Comparison of ENCODE assay signal across 17 mouse cellular contexts in the genomic region with DNA sequence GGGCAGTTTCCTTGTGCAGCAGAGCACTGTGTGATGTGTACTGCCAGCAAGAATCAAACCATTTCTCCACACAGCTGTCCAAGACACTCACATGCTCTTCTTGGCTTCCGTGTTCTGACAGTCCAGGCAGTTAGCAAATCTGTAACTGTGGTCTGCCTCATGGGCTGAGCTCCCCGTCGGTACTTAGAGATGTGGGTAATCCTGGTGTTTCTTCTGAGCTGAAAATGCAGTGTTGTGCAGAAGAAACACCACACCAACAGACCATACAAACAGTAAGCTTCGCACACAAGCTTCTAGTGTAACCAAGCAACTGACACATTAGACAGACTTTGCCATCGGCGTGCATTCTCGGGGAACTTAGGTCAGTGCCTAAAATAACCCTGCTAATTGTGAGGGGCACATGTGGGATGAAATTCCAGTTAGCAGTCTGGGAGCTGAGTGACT.
DNase-seq lines count a peak whose midpoint lies in the region; ATAC-seq and TF ChIP-seq lines count a peak whose summit lies in the region.
"Had no signal": no experiment of that assay in that cellular context is flagged by ENCODE, and none has a peak within 500 bp of the region (broad histone marks: within the 10 kb centered on the region; RNA-seq: fewer than 3 reads in every experiment).

No protein-coding gene starts in this region.

- no peak overlapping the region for H3K4me2 ChIP-seq in forebrain, embryonic 14.5 days (ENCODE audit: low read length)
- H3K4me2 ChIP-seq: hindbrain, embryonic 14.5 days had no signal

- H3K27me3 ChIP-seq in heart, adult 2 months (ENCODE audit: control insufficient read depth, insufficient read depth, low read length) = no peaks in the 10 kb centered on the region
- no peaks in the 10 kb centered on the region for H3K27me3 ChIP-seq in forebrain, embryonic 14.5 days (replicated peaks; ENCODE audit: control insufficient read depth, insufficient read depth, low read length)
- H3K27me3 ChIP-seq: megakaryocyte, embryonic 14.5 days had no signal

- H3K4me3 ChIP-seq in gastrocnemius, adult 2 months = peak overlapping the region; percentile 71
- H3K4me3 ChIP-seq in heart, adult 2 months = peak overlapping the region; percentile 39
- no peak overlapping the region for H3K4me3 ChIP-seq in forebrain, embryonic 14.5 days (ENCODE audit: low read depth, low read length)
- H3K4me3 ChIP-seq: megakaryocyte, embryonic 14.5 days had no signal

- no peak for TF ChIP-seq EP300 in heart, adult 2 months (IDR thresholded peaks at IDR 0.05; ENCODE audit: insufficient read depth, low read depth, low read length)

- TF ChIP-seq POLR2A in heart, adult 2 months (IDR thresholded peaks at IDR 0.05; ENCODE audit: insufficient read depth, low read depth, low read length) = no peak; the same call in 1 of the 2 replicates

- H3K36me3 ChIP-seq in heart, adult 2 months (ENCODE audit: control insufficient read depth, insufficient read depth, low read length) = peaks cover 11% of the 10 kb centered on the region
- no peaks in the 10 kb centered on the region for H3K36me3 ChIP-seq in forebrain, embryonic 14.5 days (ENCODE audit: control insufficient read depth, insufficient read depth, low read length)
- H3K36me3 ChIP-seq: G1E had no signal

- H3K9ac ChIP-seq in heart, adult 2 months (ENCODE audit: low read depth, low read length) = peak overlapping the region; percentile 77
- no peak overlapping the region for H3K9ac ChIP-seq in forebrain, embryonic 14.5 days (ENCODE audit: low read length)
- H3K9ac ChIP-seq: hindbrain, embryonic 14.5 days; liver, postnatal 0 days had no signal

- ATAC-seq in forebrain, embryonic 14.5 days = no peak
- ATAC-seq: activated CD4-positive, CD25-positive, alpha-beta regulatory T cell, adult 4 months; liver, postnatal 0 days had no signal

- no peaks in the 10 kb centered on the region for H3K79me2 ChIP-seq in heart, adult 2 months (replicated peaks; ENCODE audit: control insufficient read depth, insufficient read depth, low read length)

- H3K9me3 ChIP-seq in forebrain, embryonic 14.5 days (replicated peaks; ENCODE audit: control insufficient read depth, low read length) = no peaks in the 10 kb centered on the region
- H3K9me3 ChIP-seq: megakaryocyte, embryonic 14.5 days had no signal

- peak overlapping the region; percentile 91 for H3K27ac ChIP-seq in gastrocnemius, adult 2 months
- peak overlapping the region; percentile 89 for H3K27ac ChIP-seq in heart, adult 2 months
- H3K27ac ChIP-seq in forebrain, embryonic 14.5 days (ENCODE audit: low read depth, low read length) = no peak overlapping the region
- H3K27ac ChIP-seq: hindbrain, embryonic 14.5 days had no signal

- 38% methylated on average over 7 of the region's 7 CpGs for WGBS in heart, adult 2 months
- WGBS in forebrain, embryonic 14.5 days = 83% methylated on average over 7 of the region's 7 CpGs

- no peak for TF ChIP-seq CTCF in gastrocnemius, adult 2 months (IDR thresholded peaks at IDR 0.05)
- no peak for TF ChIP-seq CTCF in heart, adult 2 months (IDR thresholded peaks at IDR 0.05)

- peaks cover 16% of the 10 kb centered on the region for H3K4me1 ChIP-seq in heart, adult 2 months (ENCODE audit: control insufficient read depth, insufficient read depth, low read length)
- H3K4me1 ChIP-seq in forebrain, embryonic 14.5 days (ENCODE audit: control insufficient read depth, insufficient read depth, low read length) = no peaks in the 10 kb centered on the region
- H3K4me1 ChIP-seq: megakaryocyte, embryonic 14.5 days had no signal

- intact Hi-C loops in gastrocnemius, adult 2 months (cut with DNase I) = loop anchor here (5.0 kb wide), 1 partner anchor 38 kb away; no protein-coding TSS in a partner anchor
- intact Hi-C loops in gastrocnemius, postnatal 36 days (cut with DNase I) = no loop called here
- intact Hi-C loops in heart, adult 2 months (cut with DNase I) = no loop called here
- intact Hi-C loops in heart, postnatal 10 days (cut with DNase I) = loop anchor here (5.0 kb wide), 1 partner anchor 38 kb away; no protein-coding TSS in a partner anchor

- DNase-seq in gastrocnemius, adult 2 months = peak; percentile 73
- DNase-seq in gastrocnemius, postnatal 36 days = no peak
- DNase-seq in NIH3T3 (ENCODE audit: low read depth) = peak; percentile 28
- DNase-seq in heart, adult 2 months = peak; percentile 50 to 68
- peak; percentile 79 to 86 for DNase-seq in heart, postnatal 10 days
- no peak for DNase-seq in cerebellum, postnatal 4 days (ENCODE audit: low spot score in 2 of 2)
- DNase-seq in forebrain, embryonic 14.5 days (ENCODE audit: low spot score) = no peak
- no peak for DNase-seq in left cerebral cortex, adult 8-10 months (ENCODE audit: low spot score in 2 of 2)
- DNase-seq: B cell, adult 2 months; cerebellum, adult 9-10 months; kidney, adult 2 months; liver, postnatal 0 days; thymus, postnatal 4 days had no signal

Comparison
In these comparisons a context has a peak if more than half of its experiments do, and no peak if none do; other contexts are left out.
1. DNase-seq: peak in gastrocnemius, adult 2 months (single experiment), NIH3T3 (single experiment), heart, adult 2 months (2 of 2) and heart, postnatal 10 days (2 of 2); none in gastrocnemius, postnatal 36 days (0 of 2), cerebellum, postnatal 4 days (0 of 2), forebrain, embryonic 14.5 days (single experiment) and left cerebral cortex, adult 8-10 months (0 of 2).
2. intact Hi-C loops: an anchor here in gastrocnemius, adult 2 months (5.0 kb wide) and heart, postnatal 10 days (5.0 kb wide); none called in gastrocnemius, postnatal 36 days and heart, adult 2 months.